Mouse (Mus musculus) heart, postnatal 0 days (tissue): ENCODE results near the gene Rapgef5.

Experiments used
- CTCF ChIP-seq: IDR thresholded peaks from 2 replicates; pipeline ENCODE4 v1.5.1; 2016; ENCODE audit warnings: antibody characterized with exemption, control low read depth, low read depth
- EP300 ChIP-seq: IDR thresholded peaks from 2 replicates; pipeline ENCODE4 v1.6.1; 2016; ENCODE audit warnings: antibody characterized with exemption, low read depth

- TF ChIP-seq CTCF = no peak
- TF ChIP-seq EP300 = no peak
These were observed 78.9 kb downstream of the Rapgef5 start for GRCm38 (mm10) chr12:117595179-117595578.
